Mouse (Mus musculus) urinary bladder, postnatal 36 days (tissue): ENCODE data around the gene A730061H03Rik.
A peak's percentile ranks its signal among the peaks of the same experiment; 100 is the strongest.

Experiments used
- DNase-seq, 2 experiments: peaks; one replicate each; pipeline ENCODE4 v3.0.0; 2022; ENCODE audit warnings: low spot score in 2 of 2, mixed read lengths in 1 of 2

Gene A730061H03Rik

GRCm38 (mm10) chr14:55551347-55551746 is 8.9 kb downstream of the A730061H03Rik start:
- DNase-seq = no peak

DNA sequence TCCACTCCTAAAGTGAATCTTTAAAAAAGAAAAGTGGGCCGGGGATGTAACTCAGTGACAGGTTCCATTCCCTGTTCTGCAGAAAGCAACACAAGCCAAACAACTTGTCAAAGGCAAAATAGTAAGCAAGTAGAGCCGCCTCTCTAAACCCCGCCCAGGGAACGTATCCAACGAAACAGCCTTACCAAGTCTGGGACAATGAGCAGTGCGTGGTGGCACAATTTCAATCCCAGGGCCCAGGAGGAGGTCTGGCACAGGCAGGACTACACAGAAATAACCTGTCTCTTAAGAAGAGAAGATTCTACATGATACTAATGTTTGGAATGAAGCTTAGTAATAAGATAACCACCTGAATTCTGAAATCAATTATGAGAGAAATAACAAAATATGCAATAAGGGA is 10.0 kb downstream of the A730061H03Rik start:
- no peak for DNase-seq

- no peak for DNase-seq
These were observed 15.9 kb downstream of the A730061H03Rik start for GRCm38 (mm10) chr14:55544334-55544733.

DNA sequence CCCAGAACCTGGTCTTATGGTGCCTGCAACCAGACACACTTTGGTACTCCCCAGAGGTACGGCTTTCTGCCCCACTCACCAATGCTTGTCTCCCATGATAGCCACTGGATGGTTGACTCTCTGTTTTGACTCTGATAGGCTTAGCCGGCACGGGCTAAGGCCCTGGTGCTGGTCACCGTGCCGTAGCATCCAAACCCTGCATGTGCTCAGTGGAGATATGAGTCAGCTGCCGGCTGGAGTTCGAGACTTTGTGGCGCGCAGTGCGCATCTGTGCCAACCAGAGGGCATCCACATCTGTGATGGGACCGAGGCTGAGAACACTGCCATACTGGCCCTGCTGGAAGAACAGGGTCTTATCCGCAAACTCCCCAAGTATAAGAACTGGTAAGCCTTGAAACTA is 17.9 kb downstream of the A730061H03Rik start:
- DNase-seq = no peak

GRCm38 (mm10) chr14:55540787-55541321 is 19.4 kb downstream of the A730061H03Rik start:
- peak; percentile 61 to 85 for DNase-seq

GRCm38 (mm10) chr14:55540067-55540786 is 20.0 kb downstream of the A730061H03Rik start, which contains the start of gene Pck2:
TSS of gene Pck2 (plus strand) at chr14:55540266.
- peak; percentile 85 to 92 for DNase-seq

DNA sequence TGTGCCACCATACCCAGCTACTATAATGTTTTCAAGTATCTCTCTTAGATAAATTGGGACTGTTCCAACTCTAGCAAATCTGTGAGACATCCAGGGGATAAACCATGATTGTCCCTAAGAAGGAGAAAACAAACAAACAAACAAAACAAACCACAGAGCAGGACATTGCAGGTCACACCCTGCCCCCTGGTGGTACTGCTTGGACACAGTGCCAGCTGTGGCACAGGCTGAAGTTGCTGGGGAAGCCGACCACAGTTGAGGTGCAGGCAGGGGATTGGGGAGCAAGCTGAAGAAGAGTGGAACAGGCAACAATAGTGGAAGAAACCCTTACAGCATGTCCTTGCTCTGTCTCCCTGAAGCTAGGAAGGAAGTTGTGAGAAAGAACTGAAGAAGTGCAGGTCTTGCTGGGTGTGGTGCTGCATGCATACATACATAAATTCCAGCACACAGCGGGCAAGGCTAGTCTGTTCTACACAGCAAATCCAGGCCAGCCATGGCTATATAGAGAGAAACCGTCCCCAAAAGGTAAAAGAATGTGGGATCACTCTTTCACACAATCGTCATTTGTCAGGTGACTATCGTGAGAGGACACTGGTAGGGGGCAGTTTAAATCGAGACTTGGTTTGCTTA is 24.0 kb downstream of the A730061H03Rik start:
- peak in 1 of 2 experiments; percentile 26 for DNase-seq

GRCm38 (mm10) chr14:55527940-55528339 is 32.3 kb downstream of the A730061H03Rik start:
- DNase-seq = no peak

- no peak for DNase-seq
These were observed 33.5 kb downstream of the A730061H03Rik start for GRCm38 (mm10) chr14:55526674-55527073.

- no peak for DNase-seq
These were observed 35.4 kb downstream of the A730061H03Rik start, which contains the start of gene Nrl for GRCm38 (mm10) chr14:55524785-55525184. TSS of gene Nrl (minus strand) at chr14:55524981.

DNA sequence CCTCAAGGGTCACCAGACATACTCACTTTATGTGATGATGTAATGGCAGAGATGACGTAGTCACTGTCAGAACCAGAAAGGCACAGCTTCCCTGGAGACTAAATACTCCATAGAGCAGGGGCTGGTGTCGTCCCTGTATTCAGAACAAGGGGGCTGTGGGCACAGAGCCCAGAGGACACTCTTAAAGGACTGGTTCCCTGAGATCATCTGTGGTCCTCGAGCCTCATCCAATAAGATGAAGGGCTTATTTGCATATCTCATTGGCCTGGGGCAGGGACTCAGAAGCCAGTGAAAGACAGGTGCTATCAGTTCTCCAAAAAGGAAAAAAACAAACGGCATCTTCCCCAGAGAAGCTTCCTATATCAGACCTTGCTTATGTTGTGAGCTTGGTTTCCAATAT is 36.1 kb downstream of the A730061H03Rik start:
- DNase-seq = no peak

- DNase-seq = peak in 1 of 2 experiments; percentile 16
These were observed 39.5 kb downstream of the A730061H03Rik start for GRCm38 (mm10) chr14:55520451-55521361.

DNA sequence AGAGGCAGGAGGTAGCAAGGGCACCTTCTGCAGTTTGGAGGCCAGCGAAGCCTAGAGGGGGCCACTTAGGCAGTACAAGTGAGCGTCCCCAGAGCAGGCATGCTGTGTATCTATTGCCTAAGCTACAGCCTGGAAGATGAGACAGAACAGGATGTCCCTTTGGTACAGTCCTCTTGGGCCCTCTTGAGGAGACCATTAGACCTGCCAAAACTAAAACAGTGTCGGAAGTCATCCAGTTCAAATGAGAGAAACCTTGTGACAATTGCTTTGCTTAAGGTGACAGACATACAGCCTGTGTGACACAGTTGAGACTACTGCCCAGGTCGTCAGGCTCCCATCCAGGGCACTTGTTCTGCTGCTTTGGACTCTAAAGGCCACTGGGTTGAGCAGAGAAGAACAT is 40.6 kb downstream of the A730061H03Rik start:
- no peak for DNase-seq

- DNase-seq = no peak
These were observed 41.3 kb downstream of the A730061H03Rik start for GRCm38 (mm10) chr14:55518897-55519296.

DNA sequence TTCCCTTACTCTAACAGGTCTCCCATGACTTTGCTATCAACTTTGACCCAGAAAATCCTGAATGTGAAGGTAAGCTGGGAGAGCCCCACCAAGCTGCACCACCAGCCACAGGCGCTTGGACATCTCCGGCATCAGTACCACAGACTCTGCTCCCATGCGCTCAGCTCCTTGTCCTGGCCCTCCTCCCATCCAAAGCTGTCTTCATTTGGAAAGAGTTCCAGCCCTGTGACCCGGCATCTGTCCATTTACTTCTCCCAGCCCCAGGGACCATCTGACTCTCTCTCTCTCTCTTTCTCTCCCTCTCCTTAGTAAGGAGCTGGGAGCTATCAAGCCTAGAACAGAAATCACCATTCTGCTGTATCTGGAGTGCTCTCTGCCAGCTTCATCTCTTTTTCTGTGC is 44.4 kb downstream of the A730061H03Rik start:
- no peak for DNase-seq

DNA sequence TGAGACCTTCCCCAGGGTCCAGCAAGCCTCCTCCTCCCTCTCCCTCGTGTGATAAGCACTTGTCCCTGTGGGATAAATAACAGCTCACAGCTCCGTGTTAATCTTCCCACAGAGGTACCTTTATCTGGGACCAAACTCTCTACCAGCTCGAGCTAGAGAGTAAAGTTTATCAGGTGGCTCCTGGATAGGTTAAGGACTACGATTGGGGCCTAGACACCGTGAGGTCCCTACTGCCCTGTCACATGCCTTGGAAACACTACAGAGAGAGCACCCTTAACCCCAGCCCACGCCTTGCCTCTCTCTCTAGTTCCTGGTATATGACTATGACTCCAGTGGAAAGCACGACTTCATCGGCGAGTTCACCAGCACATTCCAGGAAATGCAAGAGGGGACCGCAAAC is 46.3 kb downstream of the A730061H03Rik start:
- DNase-seq = no peak

DNA sequence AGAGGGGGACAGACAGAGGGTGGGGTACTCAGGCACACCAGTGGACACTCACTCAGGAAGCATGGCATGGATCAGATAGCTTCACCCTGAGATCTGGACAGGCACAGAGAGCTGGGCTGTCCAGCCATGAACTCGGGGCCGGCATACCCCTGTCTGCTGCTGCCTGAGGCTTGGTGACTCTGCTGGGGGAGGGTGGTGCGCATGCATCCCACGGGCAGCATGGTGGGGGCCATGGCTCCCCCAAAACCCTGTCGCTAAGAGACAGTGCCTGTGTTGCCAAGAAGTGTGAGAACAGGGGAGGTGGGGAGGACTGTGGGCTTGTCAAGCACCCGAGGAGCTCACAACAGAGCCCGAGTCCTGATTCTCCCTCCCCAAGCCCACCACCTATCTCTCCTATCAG is 49.2 kb downstream of the A730061H03Rik start:
- no peak for DNase-seq

DNA sequence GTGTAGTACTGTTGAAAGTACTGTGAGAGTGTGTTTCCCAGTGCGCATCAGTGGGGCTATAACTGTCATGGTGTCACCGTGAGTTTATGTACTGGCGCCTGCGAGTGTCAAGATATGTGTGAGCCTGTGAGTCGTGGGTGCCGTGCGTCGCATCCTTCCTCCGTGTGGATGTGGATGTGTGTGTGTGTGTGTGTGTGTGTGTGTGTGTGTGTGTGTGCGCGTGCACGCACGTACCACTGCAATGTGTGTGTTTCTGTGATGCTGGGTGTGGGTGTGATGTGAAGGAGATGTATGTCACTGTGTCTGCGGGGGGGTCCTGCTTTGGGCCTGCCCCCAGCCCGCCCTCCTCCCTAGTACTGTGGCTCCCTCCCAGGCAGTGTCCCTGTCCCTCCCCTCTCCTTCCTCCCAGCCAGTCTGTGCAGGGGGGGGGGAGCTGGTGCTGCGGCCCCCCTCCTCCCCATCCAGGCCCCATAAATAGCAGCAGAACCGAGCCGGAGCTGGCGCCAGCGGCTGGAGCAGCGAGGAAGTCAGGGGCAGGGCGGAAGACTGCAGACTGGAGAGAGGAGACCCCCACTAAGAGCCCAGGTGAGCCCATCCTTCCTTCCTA is 50.0 kb downstream of the A730061H03Rik start, which contains the start of gene Cpne6:
Gene Cpne6, plus strand, starts transcription at position 321 of the 607 bp plus-strand sequence.
- no peak for DNase-seq
